Mouse (Mus musculus) MEL (cell line): ENCODE data around the gene Cops6.

Experiments used
- CTCF ChIP-seq, 3 experiments: IDR thresholded peaks in 2 of 3; conservative IDR thresholded peaks in 1 of 3; 2 replicates each; pipeline ENCODE4 v1.5.1; 2011 to 2012; ENCODE audit warnings: low read length in 3 of 3, low read depth in 2 of 3, mild to moderate bottlenecking in 2 of 3, improper control_type of control experiment in 1 of 3, inconsistent platforms in 1 of 3, mixed read lengths in 1 of 3, moderate library complexity in 1 of 3; ENCODE audit not compliant: control insufficient read depth in 1 of 3, insufficient read depth in 1 of 3, poor library complexity in 1 of 3, severe bottlenecking in 1 of 3
- GATA1 ChIP-seq: IDR thresholded peaks from 2 replicates; pipeline ENCODE4 v1.6.1; 2011; ENCODE audit warnings: low read depth, low read length, improper control_type of control experiment
- HCFC1 ChIP-seq: IDR thresholded peaks from 2 replicates; pipeline ENCODE4 v1.6.1; 2012; ENCODE audit warnings: low read depth, mild to moderate bottlenecking, inconsistent platforms, low read length, improper control_type of control experiment, moderate library complexity
- POLR2A ChIP-seq, 2 experiments: IDR thresholded peaks; 2 replicates each; pipeline ENCODE4 v1.6.1; 2011 to 2012; ENCODE audit warnings: low read length in 2 of 2, mild to moderate bottlenecking in 2 of 2, control low read depth in 1 of 2, improper control_type of control experiment in 1 of 2, low read depth in 1 of 2, moderate library complexity in 1 of 2; ENCODE audit not compliant: control insufficient read depth in 1 of 2, insufficient read depth in 1 of 2, poor library complexity in 1 of 2
- SMC3 ChIP-seq: IDR thresholded peaks from 2 replicates; pipeline ENCODE4 v1.6.1; 2011; ENCODE audit warnings: low read depth, low read length, improper control_type of control experiment
- USF1 ChIP-seq: IDR thresholded peaks from 2 replicates; pipeline ENCODE4 v1.6.1; 2014; ENCODE audit warnings: low read depth, mild to moderate bottlenecking, inconsistent platforms, low read length, improper control_type of control experiment, moderate library complexity
- ZNF384 ChIP-seq: IDR thresholded peaks from 2 replicates; pipeline ENCODE4 v1.6.1; 2012; ENCODE audit warnings: low read depth, mild to moderate bottlenecking, inconsistent platforms, low read length, improper control_type of control experiment

GRCm38 (mm10) chr5:138137935-138138549 is 22.8 kb upstream of the Cops6 start:
- no peak for TF ChIP-seq POLR2A (IDR thresholded peaks at IDR 0.05; ENCODE audit: control insufficient read depth in 1 of 2, insufficient read depth in 1 of 2, low read depth in 1 of 2, low read length in 2 of 2, poor library complexity in 1 of 2)
- peak; percentile 33 to 78 (median 76); a peak in 5 of 6 replicates for TF ChIP-seq CTCF (IDR thresholded peaks at IDR 0.05 in 2 of 3, conservative IDR thresholded peaks at IDR 0.05 in 1 of 3; ENCODE audit: control insufficient read depth in 1 of 3, insufficient read depth in 1 of 3, low read depth in 2 of 3, low read length in 3 of 3, poor library complexity in 1 of 3, severe bottlenecking in 1 of 3)
- no peak for TF ChIP-seq GATA1
- 0 out of 2 replicates have a peak, but pooled peaks have one; percentile 13 for TF ChIP-seq HCFC1
- no peak for TF ChIP-seq ZNF384
- peak; percentile 72 for TF ChIP-seq SMC3
- TF ChIP-seq USF1 = no peak
